Mouse (Mus musculus) lung, embryonic 16.5 days (tissue): ENCODE data around the gene Fbxo17. TPM values are rescaled to one million over a fixed set of nuclear protein-coding genes. Genes with fewer than 3 reads are reported as not detected.

Experiments used
- ATAC-seq: fragments of 200-750 bp; cut with Nextera tagmentation; 2 replicates; pipeline ENCODE4 v1.8.0; 2017; ENCODE audit warnings: low read depth, mild to moderate bottlenecking, moderate library complexity
- H3K27ac ChIP-seq: fragments of 300-500 bp; sonication (generic); 2 replicates; pipeline ENCODE4 v1.5.1; 2014; ENCODE audit warnings: mild to moderate bottlenecking, control low read depth, low read length
- H3K27me3 ChIP-seq: fragments of 300-500 bp; sonication (generic); 2 replicates; pipeline ENCODE4 v1.6.1; 2014; ENCODE audit warnings: low read depth, low read length, mixed read lengths; ENCODE audit not compliant: control insufficient read depth, insufficient read depth
- H3K36me3 ChIP-seq: fragments of 300-500 bp; sonication (generic); 2 replicates; pipeline ENCODE4 v1.6.1; 2014; ENCODE audit warnings: low read length; ENCODE audit not compliant: control insufficient read depth, insufficient read depth
- H3K4me1 ChIP-seq: fragments of 300-500 bp; sonication (generic); replicated peaks from 2 replicates; pipeline ENCODE4 v1.6.1; 2014; ENCODE audit warnings: low read length, mixed read lengths; ENCODE audit not compliant: control insufficient read depth, insufficient read depth
- H3K4me2 ChIP-seq: fragments of 300-500 bp; sonication (generic); 2 replicates; pipeline ENCODE4 v1.6.1; 2014; ENCODE audit warnings: low read depth, low read length, control low read depth
- H3K4me3 ChIP-seq: fragments of 300-500 bp; sonication (generic); 2 replicates; pipeline ENCODE4 v1.5.1; 2014; ENCODE audit warnings: mild to moderate bottlenecking, low read length, control low read depth
- H3K9ac ChIP-seq: fragments of 300-500 bp; sonication (generic); 2 replicates; pipeline ENCODE4 v1.6.1; 2014; ENCODE audit warnings: low read length, control low read depth
- H3K9me3 ChIP-seq: fragments of 300-500 bp; sonication (generic); 2 replicates; pipeline ENCODE4 v1.6.1; 2016; ENCODE audit warnings: low read length; ENCODE audit not compliant: control insufficient read depth
- WGBS: fragments of 180-500 bp; shearing (Covaris S2); extraction: QIAGEN DNeasy Blood & Tissue Kit; methylation state at CpG from one replicate; pipeline ENCODE4 v1.1.7; 2014; 5-methylcytosine and 5-hydroxymethylcytosine counted together
- polyA plus RNA-seq: library from polyadenylated mRNA; unstranded; fragments of >200 nt; fragmentation: Nextera tagmentation; extraction: Ambion mirVana; gene quantifications from 2 replicates; pipeline ENCODE4 v1.2.1, GENCODE M21; 2015

The Fbxo17 gene
- polyA plus RNA-seq, 1 experiment from 2014 or later, result 15.8 TPM

DNA sequence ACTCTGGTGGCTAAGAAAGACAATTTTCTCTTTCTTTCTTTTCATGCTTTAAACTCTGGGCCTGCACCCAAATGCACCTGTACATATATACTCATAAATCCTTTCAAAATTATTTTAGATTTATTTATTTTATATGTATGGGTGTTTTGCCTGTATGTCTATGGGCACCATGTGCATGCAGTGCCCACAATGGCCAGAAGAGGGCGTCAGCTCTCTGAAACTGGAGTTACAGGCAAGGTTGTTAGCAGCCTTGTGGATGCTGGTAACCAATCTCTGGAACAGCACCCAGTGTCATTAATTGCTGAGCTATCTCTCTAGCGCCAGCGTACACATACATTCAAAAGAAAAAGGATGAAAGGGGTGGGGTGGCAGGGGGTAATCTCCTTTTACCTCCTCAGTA lies 5.6 kb upstream of the Fbxo17 start:
- Histone ChIP-seq H3K27me3 (no peaks in the 10 kb centered on the region), H3K4me1 (no peaks in the 10 kb centered on the region), H3K36me3 (no peaks in the 10 kb centered on the region), H3K9ac (no peak overlapping the region), H3K27ac (no peak overlapping the region), H3K9me3 (no peaks in the 10 kb centered on the region), H3K4me2 (no peak overlapping the region), H3K4me3 (no peak overlapping the region)
- 68% methylated on average over 3 of the region's 3 CpGs for WGBS
- ATAC-seq, result no peak

DNA sequence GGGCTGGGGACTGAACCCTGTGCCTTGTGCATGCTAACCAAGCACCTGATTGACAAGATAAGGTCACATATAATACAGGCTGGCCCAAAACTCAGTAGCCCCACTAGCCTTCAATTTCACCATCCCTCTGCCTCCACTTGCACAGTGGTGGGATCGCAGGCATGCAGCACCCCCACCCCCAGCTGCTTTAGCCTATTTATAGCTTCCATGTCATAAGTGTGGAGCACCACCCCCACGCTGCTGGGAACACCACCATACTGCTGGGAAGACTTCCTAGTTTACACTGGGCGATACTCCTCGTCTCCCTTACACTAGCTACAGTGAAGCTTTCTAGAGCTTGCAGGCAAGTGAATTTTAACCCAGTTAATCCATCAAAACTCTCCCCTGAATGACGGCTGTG lies 1.9 kb upstream of the Fbxo17 start:
- peaks cover 5% of the 10 kb centered on the region; the same call in 1 of the 2 replicates for H3K4me1 ChIP-seq
- H3K27me3 ChIP-seq, result no peaks in the 10 kb centered on the region
- H3K9ac ChIP-seq, result no peak overlapping the region
- 53% methylated on average over 5 of the region's 5 CpGs for WGBS
- H3K36me3 ChIP-seq, result no peaks in the 10 kb centered on the region
- H3K4me3 ChIP-seq, result no peak overlapping the region
- H3K4me2 ChIP-seq, result no peak overlapping the region
- no peaks in the 10 kb centered on the region for H3K9me3 ChIP-seq
- H3K27ac ChIP-seq, result no peak overlapping the region
- ATAC-seq, result no peak

DNA sequence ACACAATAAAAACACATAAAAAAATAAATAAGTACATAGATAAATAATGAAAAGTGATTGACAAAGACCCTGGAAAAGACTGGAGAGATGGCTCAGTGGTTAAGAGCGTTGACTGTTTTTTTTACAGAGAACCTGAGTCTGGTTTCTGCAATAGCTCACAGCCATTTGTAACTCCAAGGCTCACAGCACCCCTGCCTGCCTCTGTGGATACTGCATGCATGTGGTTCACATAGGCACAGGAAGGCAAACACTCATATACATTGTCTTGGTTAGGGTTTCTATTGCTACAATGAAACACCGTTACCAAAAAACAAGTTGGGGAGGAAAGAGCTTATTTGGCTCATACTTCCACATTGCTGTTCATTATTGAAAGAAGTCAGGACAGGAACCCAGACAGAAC lies 1.0 kb upstream of the Fbxo17 start:
- WGBS, result 93% methylated on average over 2 of the region's 2 CpGs
- Histone ChIP-seq H3K4me3 (no peak overlapping the region), H3K27ac (no peak overlapping the region), H3K9me3 (no peaks in the 10 kb centered on the region), H3K4me2 (no peak overlapping the region), H3K27me3 (no peaks in the 10 kb centered on the region), H3K4me1 (peaks cover 5% of the 10 kb centered on the region; the same call in 1 of the 2 replicates), H3K36me3 (no peaks in the 10 kb centered on the region), H3K9ac (no peak overlapping the region)
- no peak for ATAC-seq

DNA sequence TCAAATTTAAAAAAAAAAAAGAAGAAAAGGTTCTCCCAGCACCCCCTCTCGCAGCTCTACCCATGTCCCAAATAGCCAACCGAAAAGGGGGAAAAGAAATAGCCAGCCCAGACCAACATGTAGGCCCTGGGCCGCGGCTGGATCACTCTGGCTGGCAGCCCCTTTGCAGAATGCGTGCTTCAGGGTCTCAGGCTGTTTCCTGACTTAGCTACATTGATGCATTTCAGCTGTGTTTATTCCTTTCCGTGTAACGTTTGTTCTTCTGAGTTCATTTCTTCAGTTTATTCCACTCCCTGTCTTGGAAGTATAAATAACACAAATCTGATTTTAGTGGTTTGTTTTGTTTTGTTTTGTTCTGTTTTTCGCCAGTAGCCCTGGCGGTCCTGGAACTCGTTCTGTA lies 1.1 kb downstream of the Fbxo17 start:
- ATAC-seq, result no peak

DNA sequence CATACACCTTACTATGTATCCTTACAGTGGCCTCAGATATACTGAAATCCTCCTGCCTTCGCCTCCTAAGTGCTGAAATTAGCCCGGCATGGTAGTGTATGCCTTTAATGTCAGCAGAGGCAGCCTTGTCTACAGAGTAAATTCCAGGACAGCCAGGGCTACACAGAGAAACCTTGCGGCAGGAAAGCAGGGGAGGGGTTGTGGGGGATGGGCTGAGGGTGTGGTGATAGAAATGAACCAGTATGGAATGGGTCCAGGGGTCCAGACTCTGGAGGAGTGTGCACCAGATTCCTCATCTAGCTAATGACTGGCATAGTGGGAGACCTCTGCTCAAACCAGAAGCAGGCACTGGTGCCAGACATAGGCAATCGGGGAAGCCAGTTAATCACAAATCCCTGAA lies 2.6 kb downstream of the Fbxo17 start:
- WGBS, result 43% methylated on average over 4 of the region's 4 CpGs
- Histone ChIP-seq H3K36me3 (no peaks in the 10 kb centered on the region), H3K4me2 (no peak overlapping the region), H3K9me3 (no peaks in the 10 kb centered on the region), H3K9ac (0 out of 2 replicates have a peak overlapping the region, but pooled peaks have one; percentile 14), H3K27ac (no peak overlapping the region), H3K27me3 (no peaks in the 10 kb centered on the region), H3K4me3 (no peak overlapping the region), H3K4me1 (peaks cover 5% of the 10 kb centered on the region; the same call in 1 of the 2 replicates)
- no peak for ATAC-seq

More for the DNA sequence above, 1.1 kb downstream of the Fbxo17 start:
- H3K36me3 ChIP-seq, result no peaks in the 10 kb centered on the region
- no peaks in the 10 kb centered on the region for H3K9me3 ChIP-seq
- 64% methylated on average over 10 of the region's 10 CpGs for WGBS
- peaks cover 5% of the 10 kb centered on the region; the same call in 1 of the 2 replicates for H3K4me1 ChIP-seq
- peak overlapping the region; percentile 65; the same call in 1 of the 2 replicates for H3K4me2 ChIP-seq
- no peaks in the 10 kb centered on the region for H3K27me3 ChIP-seq
- no peak overlapping the region for H3K9ac ChIP-seq
- peak overlapping the region; percentile 64; the same call in 1 of the 2 replicates for H3K27ac ChIP-seq
- no peak overlapping the region for H3K4me3 ChIP-seq

DNA sequence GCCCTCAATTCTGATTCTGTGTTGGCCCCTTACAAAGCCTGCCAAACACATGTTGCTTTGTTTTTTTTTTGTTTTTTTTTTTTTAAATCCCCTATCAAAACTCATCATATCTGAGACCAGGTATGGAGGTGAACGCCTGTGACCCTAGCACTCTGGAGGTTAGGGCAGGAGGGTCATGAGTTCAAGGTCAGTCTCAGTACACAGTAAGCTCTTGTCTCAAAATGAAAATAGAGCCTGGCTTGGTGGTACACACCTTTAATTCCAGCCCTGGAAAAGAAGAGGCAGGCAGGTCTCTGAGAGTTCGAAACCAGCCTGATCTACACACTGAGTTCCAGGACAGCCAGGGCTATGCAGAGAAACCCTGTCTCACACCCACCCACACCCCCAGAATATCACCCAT lies 3.0 kb downstream of the Fbxo17 start:
- Histone ChIP-seq H3K4me3 (no peak overlapping the region), H3K27me3 (no peaks in the 10 kb centered on the region), H3K27ac (no peak overlapping the region), H3K36me3 (peaks cover 3% of the 10 kb centered on the region), H3K4me1 (peaks cover 5% of the 10 kb centered on the region; the same call in 1 of the 2 replicates), H3K9ac (no peak overlapping the region), H3K9me3 (no peaks in the 10 kb centered on the region), H3K4me2 (no peak overlapping the region)
- WGBS, result 78% methylated on average over 2 of the region's 2 CpGs
- ATAC-seq, result no peak

DNA sequence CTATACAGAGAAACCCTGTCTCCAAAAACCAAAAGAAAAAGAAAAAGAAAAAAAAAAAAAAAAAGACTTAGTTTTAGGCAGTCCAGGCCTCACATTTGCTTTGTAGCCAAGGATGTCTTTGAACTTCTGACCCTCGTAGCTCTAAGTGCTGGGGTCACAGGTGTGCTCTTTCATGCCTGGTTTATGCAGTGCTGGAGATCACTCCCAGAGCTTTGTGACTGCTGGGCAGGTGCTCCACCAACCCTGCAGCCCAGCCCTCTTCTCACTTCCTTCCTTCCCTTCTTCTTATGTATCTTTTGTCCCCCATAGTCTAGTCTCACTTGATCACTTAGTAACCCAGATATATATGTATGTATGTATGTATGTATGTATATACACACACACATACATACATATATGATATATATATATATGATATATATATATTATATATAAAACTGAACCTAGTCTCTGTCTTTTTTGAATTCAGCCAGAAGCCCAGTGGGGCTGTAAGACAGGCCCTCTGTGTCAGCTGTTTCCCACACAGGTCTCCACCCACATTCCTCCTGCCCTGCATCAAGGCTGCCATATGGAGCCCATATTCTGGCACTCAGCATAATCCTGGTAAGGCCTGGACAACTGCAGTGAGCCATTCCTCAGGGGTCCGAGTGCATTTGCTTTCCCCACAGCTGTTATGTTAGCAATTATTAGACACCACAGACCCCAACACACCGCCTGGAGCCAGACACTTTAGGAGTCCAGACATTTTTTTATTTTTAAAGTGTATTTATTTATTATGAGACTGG lies 4.3 kb downstream of the Fbxo17 start:
- Histone ChIP-seq H3K9ac (no peak overlapping the region), H3K9me3 (no peaks in the 10 kb centered on the region), H3K27me3 (no peaks in the 10 kb centered on the region), H3K4me3 (no peak overlapping the region), H3K27ac (peak overlapping the region; percentile 49; the same call in 1 of the 2 replicates), H3K36me3 (peaks cover 6% of the 10 kb centered on the region), H3K4me1 (peaks cover 5% of the 10 kb centered on the region; the same call in 1 of the 2 replicates), H3K4me2 (no peak overlapping the region)
- ATAC-seq, result peak; percentile 80
- 48% methylated on average over 3 of the region's 3 CpGs for WGBS

DNA sequence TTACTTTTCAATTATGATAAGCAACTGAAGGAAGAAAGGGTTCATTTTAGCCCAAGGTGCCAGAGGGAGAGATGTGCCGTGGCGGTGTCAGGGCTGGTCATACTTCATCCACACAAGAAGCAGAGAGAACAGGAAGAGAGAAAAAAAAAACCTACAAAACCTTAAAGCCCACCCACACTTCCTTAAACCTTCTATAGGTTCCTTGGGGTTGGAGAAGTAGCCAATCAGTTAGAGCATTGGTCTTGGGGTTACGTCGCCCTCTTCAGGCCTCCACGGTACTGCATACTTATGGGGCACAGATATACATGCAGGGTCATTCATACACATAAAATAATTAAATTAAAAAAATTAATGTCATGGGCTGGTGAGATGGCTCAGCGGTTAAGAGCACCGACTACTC lies 5.5 kb downstream of the Fbxo17 start:
- Histone ChIP-seq H3K27me3 (no peaks in the 10 kb centered on the region), H3K9me3 (no peaks in the 10 kb centered on the region), H3K9ac (no peak overlapping the region), H3K36me3 (peaks cover 7% of the 10 kb centered on the region), H3K4me3 (no peak overlapping the region), H3K4me2 (no peak overlapping the region), H3K27ac (no peak overlapping the region), H3K4me1 (peaks cover 4% of the 10 kb centered on the region; the same call in 1 of the 2 replicates)
- ATAC-seq, result no peak
- 91% methylated on average over 7 of the region's 7 CpGs for WGBS

DNA sequence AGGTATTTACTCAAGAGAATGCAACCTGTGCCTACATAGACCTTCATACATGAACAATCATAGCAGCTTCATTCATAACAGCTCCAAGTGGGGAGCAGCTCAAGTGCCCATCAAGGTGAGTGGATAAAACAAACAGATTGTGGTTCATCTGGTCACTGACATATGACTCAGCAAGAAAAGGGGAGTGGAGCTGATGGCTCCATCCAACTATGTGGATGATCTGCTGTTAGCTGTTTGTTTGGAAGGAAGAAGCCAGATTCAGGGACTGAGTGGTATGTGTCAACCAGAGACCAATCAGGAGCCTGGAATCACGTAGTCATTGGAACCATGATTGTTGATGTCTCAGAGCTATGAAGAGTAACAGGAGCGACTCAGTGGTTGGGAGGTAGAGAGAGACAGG lies 8.0 kb downstream of the Fbxo17 start:
- Histone ChIP-seq H3K4me2 (no peak overlapping the region), H3K9me3 (no peaks in the 10 kb centered on the region), H3K4me1 (no peaks in the 10 kb centered on the region), H3K36me3 (peaks cover 7% of the 10 kb centered on the region), H3K9ac (no peak overlapping the region), H3K4me3 (no peak overlapping the region), H3K27ac (no peak overlapping the region), H3K27me3 (no peaks in the 10 kb centered on the region)
- no peak for ATAC-seq
- 87% methylated on average over 2 of the region's 2 CpGs for WGBS
